Mouse (Mus musculus) MEL (cell line): Measurements from ENCODE around the gene Ccdc34. TPM values are rescaled to one million over a fixed set of nuclear protein-coding genes. Genes with fewer than 3 reads are reported as not detected.

ENCODE experiments used
- DNase-seq: peaks from one replicate; pipeline ENCODE4 v3.0.0; 2011; ENCODE audit warnings: low read depth, low spot score
- H3K27ac ChIP-seq: 2 replicates; pipeline ENCODE4 v1.5.1; 2012; ENCODE audit warnings: low read depth, mild to moderate bottlenecking, control low read depth, low read length, moderate library complexity; ENCODE audit not compliant: control insufficient read depth
- H3K27me3 ChIP-seq, 2 experiments: fragments of 150-350 bp in 1 of 2; sonication (generic) in 1 of 2; 2 replicates each; pipeline ENCODE4 v1.6.1; 2012; ENCODE audit warnings: low read length in 2 of 2, mild to moderate bottlenecking in 2 of 2, improper control_type of control experiment in 1 of 2, moderate library complexity in 1 of 2; ENCODE audit not compliant: insufficient read depth in 2 of 2, control insufficient read depth in 1 of 2
- H3K36me3 ChIP-seq, 2 experiments: 2 replicates each; pipeline ENCODE4 v1.6.1; 2012 to 2014; ENCODE audit warnings: low read length in 2 of 2, improper control_type of control experiment in 1 of 2, inconsistent platforms in 1 of 2, mild to moderate bottlenecking in 1 of 2; ENCODE audit not compliant: insufficient read depth in 2 of 2, control insufficient read depth in 1 of 2
- H3K4me1 ChIP-seq, 2 experiments: fragments of 150-350 bp in 1 of 2; sonication (generic) in 1 of 2; 2 replicates each; pipeline ENCODE4 v1.6.1; 2012; ENCODE audit warnings: low read length in 2 of 2, improper control_type of control experiment in 1 of 2, mild to moderate bottlenecking in 1 of 2; ENCODE audit not compliant: insufficient read depth in 2 of 2, control insufficient read depth in 1 of 2
- H3K4me3 ChIP-seq, 2 experiments: fragments of 150-350 bp in 1 of 2; sonication (generic) in 1 of 2; 2 replicates each; pipeline ENCODE4 v1.5.1; 2012; ENCODE audit warnings: low read depth in 2 of 2, low read length in 2 of 2, mild to moderate bottlenecking in 2 of 2, moderate library complexity in 2 of 2, control low read depth in 1 of 2, improper control_type of control experiment in 1 of 2; ENCODE audit not compliant: control insufficient read depth in 1 of 2, insufficient read depth in 1 of 2
- H3K79me2 ChIP-seq: 2 replicates; pipeline ENCODE4 v1.6.1; 2012; ENCODE audit warnings: mild to moderate bottlenecking, low read length, moderate library complexity; ENCODE audit not compliant: control insufficient read depth, poor library complexity, insufficient read depth
- H3K9ac ChIP-seq: 2 replicates; pipeline ENCODE4 v1.6.1; 2012; ENCODE audit warnings: low read depth, mild to moderate bottlenecking, control low read depth, low read length, moderate library complexity; ENCODE audit not compliant: control insufficient read depth, poor library complexity, severe bottlenecking
- H3K9me3 ChIP-seq: fragments of 150-350 bp; sonication (generic); replicated peaks from 2 replicates; pipeline ENCODE4 v1.6.1; 2012; ENCODE audit warnings: mild to moderate bottlenecking, low read length, improper control_type of control experiment, moderate library complexity; ENCODE audit not compliant: insufficient read depth
- BHLHE40 ChIP-seq: IDR thresholded peaks from 2 replicates; pipeline ENCODE4 v1.6.1; 2012; ENCODE audit warnings: low read depth, mild to moderate bottlenecking, inconsistent platforms, low read length, improper control_type of control experiment, borderline replicate concordance
- CHD2 ChIP-seq: IDR thresholded peaks from 2 replicates; pipeline ENCODE4 v1.6.1; 2011; ENCODE audit warnings: low read length, improper control_type of control experiment
- CTCF ChIP-seq, 3 experiments: IDR thresholded peaks in 2 of 3; conservative IDR thresholded peaks in 1 of 3; 2 replicates each; pipeline ENCODE4 v1.5.1; 2011 to 2012; ENCODE audit warnings: low read length in 3 of 3, low read depth in 2 of 3, mild to moderate bottlenecking in 2 of 3, improper control_type of control experiment in 1 of 3, inconsistent platforms in 1 of 3, mixed read lengths in 1 of 3, moderate library complexity in 1 of 3; ENCODE audit not compliant: control insufficient read depth in 1 of 3, insufficient read depth in 1 of 3, poor library complexity in 1 of 3, severe bottlenecking in 1 of 3
- ETS1 ChIP-seq: IDR thresholded peaks from 2 replicates; pipeline ENCODE4 v1.6.1; 2012; ENCODE audit warnings: low read depth, mild to moderate bottlenecking, inconsistent platforms, low read length, improper control_type of control experiment, moderate library complexity
- MAX ChIP-seq: IDR thresholded peaks from 2 replicates; pipeline ENCODE4 v1.6.1; 2011; ENCODE audit warnings: low read length, improper control_type of control experiment
- MAZ ChIP-seq: IDR thresholded peaks from 2 replicates; pipeline ENCODE4 v1.6.1; 2012; ENCODE audit warnings: low read depth, mild to moderate bottlenecking, inconsistent platforms, low read length, improper control_type of control experiment
- MXI1 ChIP-seq: IDR thresholded peaks from 2 replicates; pipeline ENCODE4 v1.6.1; 2011; ENCODE audit warnings: mild to moderate bottlenecking, low read depth, low read length, improper control_type of control experiment
- MYB ChIP-seq: IDR thresholded peaks from 2 replicates; pipeline ENCODE4 v1.6.1; 2011; ENCODE audit warnings: mild to moderate bottlenecking, low read depth, low read length, improper control_type of control experiment
- MYC ChIP-seq: IDR thresholded peaks from 2 replicates; pipeline ENCODE4 v1.6.1; 2011; ENCODE audit warnings: low read depth, mild to moderate bottlenecking, low read length, improper control_type of control experiment, moderate library complexity
- NELFE ChIP-seq: IDR thresholded peaks from 2 replicates; pipeline ENCODE4 v1.6.1; 2011; ENCODE audit warnings: low read depth, low read length, improper control_type of control experiment
- RCOR1 ChIP-seq: IDR thresholded peaks from 2 replicates; pipeline ENCODE4 v1.6.1; 2012; ENCODE audit warnings: low read depth, mild to moderate bottlenecking, inconsistent platforms, low read length, improper control_type of control experiment
- SMC3 ChIP-seq: IDR thresholded peaks from 2 replicates; pipeline ENCODE4 v1.6.1; 2011; ENCODE audit warnings: low read depth, low read length, improper control_type of control experiment
- TCF12 ChIP-seq: IDR thresholded peaks from 2 replicates; pipeline ENCODE4 v1.6.1; 2014; ENCODE audit warnings: low read depth, mild to moderate bottlenecking, inconsistent platforms, low read length, improper control_type of control experiment, moderate library complexity
- USF2 ChIP-seq, 2 experiments: IDR thresholded peaks; 2 replicates each; pipeline ENCODE4 v1.6.1; 2011 to 2012; ENCODE audit warnings: improper control_type of control experiment in 2 of 2, low read length in 2 of 2, borderline replicate concordance in 1 of 2, inconsistent platforms in 1 of 2, low read depth in 1 of 2, mild to moderate bottlenecking in 1 of 2; ENCODE audit not compliant: insufficient read depth in 1 of 2
- ZMIZ1 ChIP-seq: IDR thresholded peaks from 2 replicates; pipeline ENCODE4 v1.6.1; 2012; ENCODE audit warnings: low read depth, mild to moderate bottlenecking, inconsistent platforms, low read length, improper control_type of control experiment, moderate library complexity
- ZNF384 ChIP-seq: IDR thresholded peaks from 2 replicates; pipeline ENCODE4 v1.6.1; 2012; ENCODE audit warnings: low read depth, mild to moderate bottlenecking, inconsistent platforms, low read length, improper control_type of control experiment
- polyA plus RNA-seq, 2 experiments: library from polyadenylated mRNA; stranded (reverse) in 1 of 2; unstranded in 1 of 2; fragments of >175 nt in 1 of 2; fragments of >200 nt in 1 of 2; gene quantifications; 2 replicates each; pipeline versions ENCODE4 v1.2.1 to v1.2.4; 2012; ENCODE audit warnings: low replicate concordance in 2 of 2, low read depth in 1 of 2; ENCODE audit not compliant: insufficient read length in 2 of 2, insufficient read depth in 1 of 2, missing spikeins in 1 of 2
- total RNA-seq: library from RNA; depleted of rRNA; stranded (reverse); fragments of 300-350 nt; gene quantifications from 2 replicates; pipeline ENCODE4 v1.2.3, GENCODE M21; 2012

The Ccdc34 gene
- total and polyA plus RNA-seq, 3 experiments = 14.1 to 39.0 TPM; not detected in 1

- H3K4me3 ChIP-seq = no peak overlapping the region
- no peak overlapping the region for H3K9ac ChIP-seq
- no peaks in the 10 kb centered on the region for H3K4me1 ChIP-seq
- H3K27me3 ChIP-seq = no peaks in the 10 kb centered on the region
- H3K27ac ChIP-seq = no peak overlapping the region
- no peaks in the 10 kb centered on the region for H3K36me3 ChIP-seq
- no peaks in the 10 kb centered on the region for H3K9me3 ChIP-seq
- no peak for DNase-seq
- TF ChIP-seq MXI1 (no peak), TCF12 (no peak), ETS1 (no peak)
- no peaks in the 10 kb centered on the region for H3K79me2 ChIP-seq
These were observed 115.9 kb downstream of the Ccdc34 start for GRCm38 (mm10) chr2:110133356-110134115.

DNA sequence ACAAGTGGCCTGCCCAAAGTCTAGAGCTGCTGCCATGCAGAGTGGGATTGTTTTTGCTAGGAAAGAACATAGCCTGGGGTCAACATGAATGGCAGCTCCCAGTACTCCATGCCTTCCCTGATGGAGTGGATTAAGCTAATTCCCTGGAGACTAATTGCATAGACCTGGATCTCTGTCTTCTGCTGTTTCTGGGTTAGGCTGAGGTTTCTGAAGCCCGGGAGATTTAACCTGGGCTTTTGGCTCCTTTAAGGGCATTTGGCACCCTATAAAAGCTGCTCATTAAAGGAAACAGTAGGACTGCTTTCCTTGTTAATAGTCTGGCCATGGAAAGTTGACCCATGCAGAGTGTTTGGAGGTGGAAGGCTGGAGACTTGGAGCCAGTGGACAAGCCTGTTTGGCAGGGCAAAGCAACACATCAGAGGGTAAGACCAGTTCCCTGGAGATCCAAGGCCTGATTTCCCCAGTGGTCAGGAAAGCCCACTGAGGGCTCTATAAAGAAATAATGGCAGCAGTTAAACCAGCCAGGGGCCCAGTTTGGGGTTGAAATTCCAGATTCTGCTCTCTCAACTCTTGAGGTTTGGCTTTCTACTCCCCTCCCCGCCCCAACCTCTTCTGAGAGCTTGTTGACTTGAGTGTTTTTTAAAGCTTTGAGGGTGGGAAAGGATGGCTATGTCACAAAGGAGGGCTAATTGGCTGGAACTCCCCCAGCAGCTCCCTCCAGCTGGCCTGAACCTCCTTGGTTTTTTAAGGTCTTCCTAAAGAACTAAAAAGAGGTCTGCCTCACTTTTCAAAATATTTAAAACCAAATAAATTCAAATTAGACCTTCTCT is 117.4 kb downstream of the Ccdc34 start:
- Histone ChIP-seq H3K4me1 (no peaks in the 10 kb centered on the region), H3K27me3 (no peaks in the 10 kb centered on the region), H3K9me3 (no peaks in the 10 kb centered on the region), H3K27ac (no peak overlapping the region), H3K4me3 (no peak overlapping the region), H3K36me3 (no peaks in the 10 kb centered on the region), H3K79me2 (no peaks in the 10 kb centered on the region), H3K9ac (no peak overlapping the region)
- DNase-seq = no peak
- TF ChIP-seq CTCF (IDR thresholded peaks at IDR 0.05 in 2 of 3, conservative IDR thresholded peaks at IDR 0.05 in 1 of 3; ENCODE audit: control insufficient read depth in 1 of 3, insufficient read depth in 1 of 3, low read depth in 2 of 3, low read length in 3 of 3, poor library complexity in 1 of 3, severe bottlenecking in 1 of 3) = no peak

- no peak for DNase-seq
- no peaks in the 10 kb centered on the region for H3K36me3 ChIP-seq
- no peaks in the 10 kb centered on the region for H3K79me2 ChIP-seq
- H3K9me3 ChIP-seq = no peaks in the 10 kb centered on the region
- TF ChIP-seq MAZ (no peak), CHD2 (no peak), USF2 (IDR thresholded peaks at IDR 0.05; ENCODE audit: borderline replicate concordance in 1 of 2, insufficient read depth in 1 of 2, low read depth in 1 of 2, low read length in 2 of 2) (no peak), RCOR1 (no peak), ZNF384 (no peak), MYB (no peak), BHLHE40 (no peak), ETS1 (no peak), SMC3 (no peak), MAX (no peak), MYC (no peak), NELFE (no peak), ZMIZ1 (no peak)
- TF ChIP-seq, all 39 proteins: peak for 0
- H3K27me3 ChIP-seq = no peaks in the 10 kb centered on the region
- no peaks in the 10 kb centered on the region for H3K4me1 ChIP-seq
- H3K4me3 ChIP-seq = no peak overlapping the region
- H3K9ac ChIP-seq = no peak overlapping the region
- H3K27ac ChIP-seq = no peak overlapping the region
These were observed 119.7 kb downstream of the Ccdc34 start for GRCm38 (mm10) chr2:110137291-110137690.
